Mouse (Mus musculus) neural tube, embryonic 11.5 days (tissue): ENCODE measurements around the gene Olfr1056. TPM values are rescaled to one million over a fixed set of nuclear protein-coding genes. Genes with fewer than 3 reads are reported as not detected.
"Not testable (repeated sequence)": the region's sequence is repeated elsewhere in the genome, so short reads cannot be mapped to it uniquely, and the experiment has no call there.

Experiments used
- ATAC-seq: fragments of 200-750 bp; cut with Nextera tagmentation; 2 replicates; pipeline ENCODE4 v1.8.0; 2017; ENCODE audit warnings: moderate number of reproducible peaks, mild to moderate bottlenecking, moderate TSS enrichment, moderate library complexity; ENCODE audit not compliant: insufficient read depth, low FRiP score, low TSS enrichment
- DNase-seq: peaks from one replicate; pipeline ENCODE4 v3.0.0-alpha.2; 2015; ENCODE audit warnings: low spot score
- H3K27ac ChIP-seq: fragments of 300-500 bp; sonication (generic); 2 replicates; pipeline ENCODE4 v1.5.1; 2014; ENCODE audit warnings: low read depth, mild to moderate bottlenecking, low read length
- H3K27me3 ChIP-seq: fragments of 300-500 bp; sonication (generic); 2 replicates; pipeline ENCODE4 v1.6.1; 2014; ENCODE audit warnings: mild to moderate bottlenecking, low read length, mixed read lengths; ENCODE audit not compliant: control insufficient read depth, insufficient read depth
- H3K36me3 ChIP-seq: fragments of 300-500 bp; sonication (generic); 2 replicates; pipeline ENCODE4 v1.6.1; 2014; ENCODE audit warnings: mild to moderate bottlenecking, low read length, moderate library complexity, mixed read lengths; ENCODE audit not compliant: control insufficient read depth, insufficient read depth
- H3K4me1 ChIP-seq: fragments of 300-500 bp; sonication (generic); 2 replicates; pipeline ENCODE4 v1.6.1; 2014; ENCODE audit warnings: low read length, mixed read lengths; ENCODE audit not compliant: control insufficient read depth, insufficient read depth
- H3K4me2 ChIP-seq: fragments of 300-500 bp; sonication (generic); 2 replicates; pipeline ENCODE4 v1.6.1; 2014; ENCODE audit warnings: low read depth, mild to moderate bottlenecking, moderate library complexity
- H3K4me3 ChIP-seq: fragments of 300-500 bp; sonication (generic); 2 replicates; pipeline ENCODE4 v1.5.1; 2014; ENCODE audit warnings: low read depth, low read length
- H3K9ac ChIP-seq: fragments of 300-500 bp; sonication (generic); 2 replicates; pipeline ENCODE4 v1.6.1; 2014; ENCODE audit warnings: mild to moderate bottlenecking, low read length
- H3K9me3 ChIP-seq: fragments of 300-500 bp; sonication (generic); 2 replicates; pipeline ENCODE4 v1.6.1; 2016; ENCODE audit warnings: low read length; ENCODE audit not compliant: control insufficient read depth
- WGBS: fragments of 180-500 bp; shearing (Covaris S2); extraction: QIAGEN DNeasy Blood & Tissue Kit; methylation state at CpG from one replicate; pipeline ENCODE4 v1.1.7; 2014; 5-methylcytosine and 5-hydroxymethylcytosine counted together
- polyA plus RNA-seq: library from polyadenylated mRNA; unstranded; fragments of >200 nt; fragmentation: Nextera tagmentation; extraction: Ambion mirVana; gene quantifications from 2 replicates; pipeline ENCODE4 v1.2.1, GENCODE M21; 2014

Gene Olfr1056
- polyA plus RNA-seq: not detected in 2 replicates

DNA sequence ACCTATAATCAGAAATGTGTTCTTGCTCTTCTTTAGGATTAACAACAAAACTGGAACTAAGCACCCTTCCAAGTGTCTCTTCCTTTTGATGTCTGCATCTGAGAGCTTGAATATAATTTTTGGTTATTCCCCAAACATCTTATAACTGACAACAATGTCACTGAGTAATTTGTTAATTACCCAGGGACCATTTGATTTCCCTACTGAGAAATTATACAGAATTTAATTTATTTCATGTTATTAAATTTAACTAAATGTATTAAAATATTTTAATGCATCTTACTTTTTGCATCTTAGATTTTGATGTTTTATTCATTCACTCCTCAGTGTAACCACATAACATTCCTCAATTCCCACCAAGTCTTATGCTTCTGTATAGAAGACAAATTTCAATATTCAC is at the start of gene Olfr1056:
Olfr1056 (minus strand) TSS at position 101 of the 400 bp plus-strand sequence.
- Histone ChIP-seq H3K27ac (no peak within 1 kb of the TSS), H3K4me2 (no peak within 1 kb of the TSS), H3K4me3 (no peak within 1 kb of the TSS), H3K4me1 (no peaks in the 10 kb centered on the region), H3K27me3 (no peaks in the 10 kb centered on the region), H3K9ac (no peak within 1 kb of the TSS), H3K36me3 (no peaks in the 10 kb centered on the region), H3K9me3 (no peaks in the 10 kb centered on the region)
- no peak for DNase-seq
- ATAC-seq: no peak

DNA sequence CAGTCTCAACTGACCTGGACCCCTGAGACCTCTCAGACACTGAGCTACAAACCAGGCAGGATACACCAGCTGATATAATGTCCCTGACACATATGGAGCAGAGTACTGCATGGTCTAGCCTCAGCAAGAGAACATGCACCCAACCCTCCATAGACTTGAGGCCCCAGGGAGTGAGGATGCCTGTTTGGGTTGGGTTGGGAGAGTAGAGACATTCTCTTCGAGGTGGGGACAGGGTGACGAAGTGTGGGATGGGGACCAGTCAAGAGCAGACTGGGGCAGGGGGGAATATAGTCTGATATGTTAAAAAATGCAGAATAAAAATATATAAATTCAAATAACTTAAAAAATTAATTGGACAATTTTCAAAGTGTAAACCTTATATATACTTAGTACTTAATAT is 32.8 kb upstream of the Olfr1056 start:
- 88% methylated on average over 2 of the region's 2 CpGs for WGBS
- Histone ChIP-seq H3K36me3 (no peaks in the 10 kb centered on the region), H3K27me3 (no peaks in the 10 kb centered on the region), H3K4me2 (no peak overlapping the region), H3K4me3 (no peak overlapping the region), H3K9me3 (no peaks in the 10 kb centered on the region), H3K4me1 (no peaks in the 10 kb centered on the region), H3K27ac (no peak overlapping the region), H3K9ac (no peak overlapping the region)
- DNase-seq (no peak), ATAC-seq (no peak)

DNA sequence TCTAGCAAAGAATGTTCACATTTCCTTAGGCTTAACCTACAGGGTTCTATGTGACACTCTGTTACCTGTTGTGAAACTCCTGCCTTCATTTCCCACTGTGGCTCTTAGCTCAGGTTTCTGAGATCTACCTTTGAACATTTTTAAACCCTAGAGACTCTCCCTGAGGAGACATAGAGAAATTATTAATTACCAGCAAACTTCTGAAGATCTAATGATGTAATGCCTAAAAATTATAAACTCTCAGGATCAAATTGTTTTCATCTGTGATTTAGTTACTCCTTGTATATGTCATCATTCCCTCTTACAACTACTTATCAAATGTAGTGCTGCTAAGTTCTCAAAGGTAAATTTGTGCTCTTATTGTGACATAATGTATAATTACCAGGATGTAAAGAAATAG is 26.2 kb upstream of the Olfr1056 start, which contains the start of gene Olfr1058:
Olfr1058 (minus strand) TSS at position 101 of the 400 bp plus-strand sequence.
- not testable (repeated sequence) for H3K4me2 ChIP-seq, ATAC-seq, H3K9me3 ChIP-seq, H3K27me3 ChIP-seq, H3K4me1 ChIP-seq, DNase-seq, H3K36me3 ChIP-seq, H3K4me3 ChIP-seq, H3K27ac ChIP-seq, H3K9ac ChIP-seq

DNA sequence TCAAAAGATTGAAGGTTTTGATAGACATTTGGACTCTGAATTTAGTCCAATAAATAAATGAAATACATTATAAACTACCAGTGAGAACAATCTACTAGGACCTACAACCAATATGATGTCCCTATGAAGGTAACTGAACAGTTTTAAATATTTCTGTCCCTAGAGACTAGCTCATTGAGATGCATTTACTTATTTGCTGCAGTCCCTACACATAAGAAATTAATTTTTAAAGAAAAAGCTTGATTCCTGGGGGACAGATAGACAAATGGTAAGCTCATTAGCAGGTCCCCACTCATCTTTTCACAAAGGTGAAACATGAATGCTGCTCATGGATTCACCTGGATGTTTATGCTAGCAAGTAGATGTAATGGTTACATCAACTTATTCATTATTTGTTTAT is 16.0 kb upstream of the Olfr1056 start, which contains the start of gene Olfr1057:
Olfr1057 (minus strand) TSS at position 101 of the 400 bp plus-strand sequence.
- no peak for ATAC-seq
- no peaks in the 10 kb centered on the region for H3K4me1 ChIP-seq
- H3K9ac ChIP-seq: no peak within 1 kb of the TSS
- no peaks in the 10 kb centered on the region for H3K36me3 ChIP-seq
- H3K4me3 ChIP-seq: no peak within 1 kb of the TSS
- no peak within 1 kb of the TSS for H3K27ac ChIP-seq
- H3K4me2 ChIP-seq: no peak within 1 kb of the TSS
- no peaks in the 10 kb centered on the region for H3K9me3 ChIP-seq
- DNase-seq: no peak
- no peaks in the 10 kb centered on the region for H3K27me3 ChIP-seq

DNA sequence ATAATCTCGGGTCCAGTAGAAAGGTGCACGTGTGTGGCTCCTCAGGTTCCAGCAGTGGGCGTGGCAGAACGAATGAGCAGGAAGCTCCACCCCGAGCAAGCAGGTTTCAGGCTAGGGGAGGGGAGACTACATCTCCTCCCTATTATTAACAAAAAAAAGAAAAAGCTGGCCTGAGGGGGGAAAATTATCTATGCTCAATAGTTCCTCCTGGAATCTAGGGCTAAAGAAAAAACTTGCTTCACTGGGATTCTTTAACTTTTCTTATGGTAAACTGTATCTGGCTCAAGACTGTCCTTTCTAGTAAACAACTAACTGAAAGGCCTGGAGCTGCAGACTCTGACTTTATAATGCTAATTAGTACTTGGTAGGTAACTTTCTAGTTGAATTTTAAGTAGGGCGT is 4.1 kb upstream of the Olfr1056 start:
- not testable (repeated sequence) for H3K27ac ChIP-seq, DNase-seq, H3K4me1 ChIP-seq, H3K27me3 ChIP-seq, H3K4me2 ChIP-seq, H3K4me3 ChIP-seq, H3K9ac ChIP-seq, H3K9me3 ChIP-seq, H3K36me3 ChIP-seq, ATAC-seq
- no CpG with 5 or more reads among the region's 6 CpGs for WGBS

DNA sequence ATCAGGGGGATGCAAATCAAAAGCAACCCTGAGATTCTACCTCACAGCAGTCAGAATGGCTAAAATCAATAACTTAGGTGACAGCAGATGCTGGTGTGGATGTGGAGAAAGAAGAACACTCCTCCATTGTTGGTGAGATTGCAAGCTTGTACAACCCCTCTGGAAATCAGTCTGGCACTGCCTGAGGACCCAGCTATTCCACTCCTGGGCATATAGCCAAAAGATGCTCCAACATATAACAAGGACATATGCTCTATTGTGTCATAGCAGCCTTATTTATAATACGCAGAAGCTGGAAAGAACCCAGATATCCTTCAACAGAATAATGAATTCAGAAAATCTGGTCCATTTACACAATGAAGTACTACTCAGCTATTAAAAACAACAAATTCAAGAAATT is 10.5 kb downstream of the Olfr1056 start:
- 97% methylated on average over 1 of the region's 1 CpGs for WGBS
- ATAC-seq, DNase-seq: not testable (repeated sequence)

DNA sequence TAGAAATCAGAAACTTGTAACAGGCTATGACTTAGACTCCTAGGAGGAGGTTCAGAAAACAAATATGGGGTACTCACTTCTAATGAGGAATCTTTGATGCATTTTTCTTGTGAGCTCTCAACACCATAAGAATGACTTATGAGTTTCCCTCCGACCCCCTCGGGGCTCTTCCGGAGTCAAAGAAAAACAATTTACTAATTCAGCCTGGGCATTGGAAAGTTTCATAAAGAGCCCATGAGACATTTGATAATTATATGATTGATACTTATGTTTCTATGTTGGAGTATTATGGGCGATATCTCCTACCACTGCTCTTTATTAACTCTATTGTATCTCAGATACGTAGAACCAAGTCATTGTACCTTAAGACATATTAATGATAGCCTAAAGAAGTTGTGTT is 12.1 kb downstream of the Olfr1056 start, which contains the start of gene Olfr1055:
Olfr1055 (minus strand) TSS at position 101 of the 400 bp plus-strand sequence.
- ATAC-seq: no peak
- H3K4me1 ChIP-seq: no peaks in the 10 kb centered on the region
- no peak within 1 kb of the TSS for H3K9ac ChIP-seq

More for the DNA sequence above, 10.5 kb downstream of the Olfr1056 start:
- not testable (repeated sequence) for H3K4me3 ChIP-seq, H3K9ac ChIP-seq, H3K27me3 ChIP-seq, H3K4me2 ChIP-seq, H3K36me3 ChIP-seq, H3K4me1 ChIP-seq, H3K27ac ChIP-seq, H3K9me3 ChIP-seq

DNA sequence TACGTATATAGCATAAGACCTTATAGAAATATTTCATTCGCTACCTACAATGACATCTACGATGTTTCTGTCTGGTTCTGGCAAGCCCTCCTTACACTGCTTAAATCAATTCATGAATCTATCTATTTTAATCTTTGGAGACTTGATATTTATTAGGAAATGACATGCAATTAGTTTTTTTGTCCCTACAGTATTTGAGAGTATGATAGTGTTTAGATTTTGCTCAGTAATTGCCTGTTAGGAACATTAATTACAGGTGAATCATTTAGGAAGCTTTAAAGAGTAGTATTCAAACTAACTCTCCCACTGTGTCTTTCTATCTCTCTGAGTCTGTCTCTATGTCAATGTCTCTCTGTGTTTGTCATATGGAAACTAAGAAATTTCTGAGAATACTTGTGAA is 26.9 kb downstream of the Olfr1056 start, which contains the start of gene Olfr1054:
Olfr1054 (minus strand) TSS at position 101 of the 400 bp plus-strand sequence.
- ATAC-seq (no peak), DNase-seq (no peak)
- Histone ChIP-seq H3K4me1 (no peaks in the 10 kb centered on the region), H3K27me3 (no peaks in the 10 kb centered on the region), H3K36me3 (no peaks in the 10 kb centered on the region), H3K4me2 (no peak within 1 kb of the TSS), H3K4me3 (no peak within 1 kb of the TSS), H3K9me3 (no peaks in the 10 kb centered on the region), H3K27ac (no peak within 1 kb of the TSS), H3K9ac (no peak within 1 kb of the TSS)
- 88% methylated on average over 3 of the region's 3 CpGs for WGBS

More for the DNA sequence above, 12.1 kb downstream of the Olfr1056 start, which contains the start of gene Olfr1055:
- Histone ChIP-seq H3K4me3 (no peak within 1 kb of the TSS), H3K9me3 (no peaks in the 10 kb centered on the region), H3K27me3 (no peaks in the 10 kb centered on the region), H3K27ac (no peak within 1 kb of the TSS), H3K4me2 (no peak within 1 kb of the TSS), H3K36me3 (no peaks in the 10 kb centered on the region)
- no peak for DNase-seq
- 88% methylated on average over 5 of the region's 5 CpGs for WGBS

DNA sequence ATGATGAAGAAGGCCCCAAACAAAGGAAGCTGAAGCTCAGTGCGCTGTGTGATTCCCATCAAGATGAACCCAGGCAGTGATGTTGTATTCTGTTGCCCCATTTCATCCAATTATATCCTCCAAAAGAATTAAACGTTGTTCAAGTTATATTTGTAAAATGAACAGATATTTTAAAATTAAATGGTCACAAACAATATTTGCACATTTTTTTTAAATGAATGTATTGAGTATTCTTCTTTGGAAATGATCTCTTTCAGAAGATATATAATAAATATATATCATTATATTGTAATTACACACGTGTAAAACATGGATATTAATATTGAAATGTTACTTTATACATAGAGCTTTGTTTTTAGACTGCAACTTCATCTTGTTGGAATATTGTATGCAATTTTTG is 47.1 kb downstream of the Olfr1056 start, which contains the start of gene Olfr1053:
Olfr1053 (minus strand) TSS at position 101 of the 400 bp plus-strand sequence.
- no peak within 1 kb of the TSS for H3K9ac ChIP-seq

More for the DNA sequence above, 47.1 kb downstream of the Olfr1056 start, which contains the start of gene Olfr1053:
- ATAC-seq (no peak), DNase-seq (no peak)
- WGBS: 68% methylated on average over 3 of the region's 3 CpGs
- H3K27ac ChIP-seq: no peak within 1 kb of the TSS
- H3K4me3 ChIP-seq: no peak within 1 kb of the TSS
- no peaks in the 10 kb centered on the region for H3K9me3 ChIP-seq
- H3K4me2 ChIP-seq: no peak within 1 kb of the TSS
- no peaks in the 10 kb centered on the region for H3K4me1 ChIP-seq
- H3K36me3 ChIP-seq: no peaks in the 10 kb centered on the region
- no peaks in the 10 kb centered on the region for H3K27me3 ChIP-seq
